Mouse (Mus musculus) layer of hippocampus, adult 8-10 months (tissue): ENCODE data around the gene St3gal4. TPM values are rescaled to one million over a fixed set of nuclear protein-coding genes. Genes with fewer than 3 reads are reported as not detected.
A peak's percentile ranks its signal among the peaks of the same experiment; 100 is the strongest.

Experiments
- DNase-seq, 2 experiments: peaks; one replicate each; pipeline ENCODE4 v3.0.0; 2022; ENCODE audit warnings: low spot score in 2 of 2
- total RNA-seq, 4 experiments: library from RNA; stranded (reverse); gene quantifications; 2 replicates each; pipeline ENCODE4 v1.2.4; 2022

Gene St3gal4
- total RNA-seq, 4 experiments from 2014 or later = 23.3 to 29.6 (median 26.6) TPM

GRCm38 (mm10) chr9:35128995-35129418 is 9.9 kb upstream of the St3gal4 start:
- DNase-seq = no peak

- DNase-seq = no peak
Measured at GRCm38 (mm10) chr9:35128564-35128963, 9.5 kb upstream of the St3gal4 start.

- DNase-seq = no peak
Measured at GRCm38 (mm10) chr9:35127561-35127960, 8.5 kb upstream of the St3gal4 start.

GRCm38 (mm10) chr9:35127147-35127546 is 8.1 kb upstream of the St3gal4 start:
- no peak for DNase-seq

GRCm38 (mm10) chr9:35124678-35124955 is 5.5 kb upstream of the St3gal4 start:
- DNase-seq = no peak

GRCm38 (mm10) chr9:35123804-35124677 is 5.0 kb upstream of the St3gal4 start:
- no peak for DNase-seq

DNA sequence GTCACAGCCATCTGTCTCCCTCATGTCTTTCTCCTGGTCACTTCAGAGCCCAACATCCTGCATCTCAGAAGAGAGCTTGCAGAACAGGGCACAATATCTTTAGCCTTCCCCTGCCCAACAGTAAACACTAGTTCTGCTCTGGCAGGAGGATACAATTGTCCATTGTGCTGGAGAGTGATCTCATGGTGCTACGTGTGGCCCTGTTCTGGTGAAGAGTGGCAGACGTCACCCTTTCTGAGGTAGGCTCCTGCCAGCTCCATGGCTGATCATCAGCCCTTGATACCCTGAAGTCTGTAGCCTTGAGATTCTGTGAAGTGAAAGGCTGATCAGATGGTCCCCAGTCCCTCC is 4.4 kb upstream of the St3gal4 start:
- DNase-seq = no peak

DNA sequence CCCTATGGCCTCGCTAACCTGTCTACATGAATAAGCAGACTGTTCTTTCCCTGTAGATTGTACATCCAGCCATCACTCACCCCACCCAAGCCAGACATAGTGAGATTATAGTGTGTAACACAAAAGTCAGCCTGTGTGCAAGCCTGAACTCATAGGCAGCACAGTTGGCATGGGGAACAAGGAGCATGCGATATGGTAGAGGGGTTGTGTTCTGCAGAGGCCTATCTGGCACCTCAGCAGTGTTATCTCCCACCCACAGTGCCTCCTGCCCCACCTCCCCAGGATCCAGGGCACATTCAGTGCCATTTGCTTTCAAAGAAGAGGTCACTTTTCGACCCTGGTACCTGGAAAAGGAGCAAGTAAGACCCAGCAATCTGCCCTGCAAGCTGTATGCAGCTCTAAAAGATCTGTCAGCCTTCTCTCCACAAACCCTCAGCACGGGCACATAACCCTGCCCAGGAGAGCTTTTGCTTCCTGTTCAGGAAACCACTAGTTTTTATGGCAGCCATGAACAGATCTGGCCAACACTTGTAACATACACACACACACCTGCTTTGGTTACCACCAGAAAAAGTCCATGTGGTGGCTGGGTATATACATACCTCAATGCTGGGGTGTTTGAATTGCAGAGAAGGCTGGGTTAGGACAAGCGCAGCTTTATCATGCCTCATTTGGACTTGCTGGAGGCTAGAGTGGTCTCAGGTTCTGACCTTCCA is 3.6 kb upstream of the St3gal4 start:
- DNase-seq = no peak

DNA sequence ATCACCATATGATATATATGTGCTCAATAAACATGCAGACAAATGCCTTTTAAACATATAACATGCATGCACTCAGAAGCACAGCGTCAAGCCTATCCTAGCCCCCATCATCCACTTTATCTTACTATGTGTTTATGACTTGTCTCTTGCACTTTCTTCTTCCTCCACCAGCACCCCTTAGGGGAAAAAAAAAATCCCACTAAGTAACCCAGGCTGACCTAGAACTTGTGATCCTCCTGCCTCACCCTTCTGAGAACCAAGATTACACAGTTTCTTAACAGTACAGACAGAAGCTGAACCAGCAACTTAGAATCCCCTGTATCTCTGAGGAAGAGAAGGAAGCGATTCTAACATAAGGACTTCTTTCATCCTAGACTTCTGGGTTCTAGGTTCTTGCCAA is 505 bp downstream of the St3gal4 start:
- DNase-seq = no peak

DNA sequence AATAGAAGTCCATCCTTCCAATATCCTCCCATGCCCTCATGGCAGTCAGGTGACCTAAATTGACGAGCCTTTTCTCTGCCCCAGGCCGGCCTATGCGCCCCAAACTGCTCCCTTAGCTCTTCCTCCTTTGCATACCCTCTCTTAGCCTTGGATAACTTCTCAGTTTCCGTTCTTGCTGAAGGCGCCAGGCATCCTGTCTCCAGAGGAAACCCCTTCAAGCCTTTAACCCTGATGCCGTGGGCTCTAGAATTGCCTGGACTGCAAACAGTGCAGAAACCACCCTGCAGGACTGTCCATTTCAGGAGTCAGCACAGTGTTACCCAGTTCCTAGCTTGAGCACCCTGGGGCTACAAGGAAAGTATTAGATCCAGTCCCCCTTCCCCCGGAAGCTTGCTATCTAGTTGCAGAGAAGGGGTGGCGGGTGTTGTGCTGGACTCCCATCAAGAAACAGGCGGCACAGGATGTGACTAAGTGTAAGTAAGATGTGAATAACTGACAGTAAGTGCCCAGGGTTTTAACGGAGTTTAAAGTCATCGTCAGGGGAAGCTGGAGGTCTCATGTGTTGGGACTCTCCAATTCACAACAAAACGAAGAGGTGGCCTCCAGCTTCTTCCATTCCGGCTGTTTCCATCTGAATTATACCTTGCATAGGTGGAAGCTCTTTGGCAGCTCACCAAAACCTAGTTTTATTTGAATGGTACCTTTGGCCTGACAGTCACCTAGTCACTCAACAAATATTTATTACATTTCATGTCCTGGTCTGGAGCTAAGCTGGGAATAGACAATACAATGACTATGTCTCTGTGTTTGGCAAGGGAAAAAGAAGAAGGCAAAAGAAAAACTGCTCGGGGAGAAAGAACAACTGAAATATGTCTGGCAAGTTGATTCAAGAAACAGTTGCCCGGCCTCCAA is 1.4 kb downstream of the St3gal4 start:
- no peak for DNase-seq

DNA sequence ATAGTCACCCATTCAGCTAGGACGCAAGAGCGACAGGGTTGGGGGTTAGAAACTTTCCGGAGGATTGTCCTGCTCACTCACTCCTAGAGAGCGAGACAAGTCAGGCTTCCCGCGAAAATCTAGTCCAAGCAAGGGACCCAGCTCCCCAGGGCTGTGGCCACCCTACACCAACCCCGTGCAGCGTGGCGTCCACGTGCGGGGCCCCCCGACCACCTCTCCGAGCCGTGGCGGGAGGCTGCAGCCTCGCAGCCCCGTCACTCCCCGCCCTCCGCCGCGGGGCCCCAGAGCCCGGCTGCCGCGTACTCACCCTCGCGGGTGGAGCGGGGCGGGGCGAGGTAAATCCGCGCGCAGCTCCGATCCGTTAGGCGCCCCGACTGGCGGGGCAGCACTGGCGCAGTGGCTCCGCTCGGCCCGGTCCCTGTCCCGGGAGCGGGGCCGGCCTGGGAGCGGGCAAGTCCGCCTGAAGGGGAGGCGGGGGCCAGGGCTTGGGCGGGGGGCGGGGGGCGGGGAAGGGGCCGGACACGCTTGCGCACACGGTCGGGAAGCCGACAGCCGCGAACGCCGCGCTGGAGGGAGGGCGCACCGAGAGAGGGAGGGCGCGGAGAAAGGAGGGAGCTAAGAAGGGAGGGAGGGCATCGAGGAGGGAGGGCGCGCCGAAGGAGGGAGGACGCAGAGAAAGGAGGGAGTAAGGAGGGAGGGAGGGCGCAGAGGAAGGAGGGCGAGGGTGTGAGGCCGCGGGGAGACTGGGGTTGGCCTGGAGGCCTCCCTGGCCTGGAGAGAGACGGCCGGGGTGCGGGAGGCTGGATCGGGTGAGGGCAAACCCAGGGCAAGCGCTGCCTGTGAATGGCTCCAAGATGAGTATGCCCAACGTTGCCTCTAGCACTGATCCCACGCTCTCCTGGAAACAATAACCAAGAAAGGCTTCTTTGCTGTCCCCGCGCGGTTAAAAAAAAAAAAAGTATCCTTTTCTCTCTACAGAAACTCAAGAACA is 2.4 kb downstream of the St3gal4 start:
- peak in 1 of 2 experiments; percentile 50 for DNase-seq

GRCm38 (mm10) chr9:35115804-35116203 is 3.3 kb downstream of the St3gal4 start:
- DNase-seq = no peak

DNA sequence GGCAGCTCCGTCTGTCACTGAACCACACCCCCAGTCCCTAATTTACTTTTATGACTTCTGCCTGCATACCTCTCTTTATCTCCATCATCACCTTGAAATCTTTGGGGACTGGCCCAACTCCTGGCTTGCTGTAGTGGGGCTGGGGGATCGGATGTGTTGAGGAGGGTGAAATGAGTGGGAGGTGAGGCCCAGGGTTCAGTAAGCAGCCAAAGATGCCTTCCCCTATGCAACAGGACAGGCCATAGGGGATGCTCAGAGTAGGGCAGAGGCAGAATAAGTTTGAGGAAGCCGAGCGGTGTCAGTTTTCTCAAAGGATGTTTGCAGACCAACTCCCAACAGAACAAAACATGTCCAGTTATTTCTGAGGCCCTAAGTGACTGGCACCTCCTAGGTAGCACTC is 3.8 kb downstream of the St3gal4 start:
- DNase-seq = no peak

DNA sequence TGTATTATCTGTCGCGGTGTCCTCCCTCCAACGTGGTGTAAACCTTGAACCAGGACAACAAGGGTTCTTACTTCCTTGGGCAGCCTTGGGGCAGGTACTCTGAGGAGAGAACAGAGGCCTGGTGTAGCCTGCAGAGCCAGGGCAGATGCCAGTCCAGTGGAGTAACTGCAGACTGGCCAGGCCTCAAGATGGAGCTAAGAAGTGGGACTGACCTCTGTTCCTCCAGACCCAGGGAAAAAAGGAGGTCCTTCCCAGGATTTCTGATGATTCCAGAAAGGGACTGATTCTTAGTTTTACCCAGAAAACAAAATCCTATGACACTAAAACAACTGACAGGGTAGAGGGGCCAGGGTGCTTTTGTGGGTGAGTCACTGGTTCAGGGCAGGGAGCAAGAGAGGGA is 4.8 kb downstream of the St3gal4 start:
- no peak for DNase-seq

DNA sequence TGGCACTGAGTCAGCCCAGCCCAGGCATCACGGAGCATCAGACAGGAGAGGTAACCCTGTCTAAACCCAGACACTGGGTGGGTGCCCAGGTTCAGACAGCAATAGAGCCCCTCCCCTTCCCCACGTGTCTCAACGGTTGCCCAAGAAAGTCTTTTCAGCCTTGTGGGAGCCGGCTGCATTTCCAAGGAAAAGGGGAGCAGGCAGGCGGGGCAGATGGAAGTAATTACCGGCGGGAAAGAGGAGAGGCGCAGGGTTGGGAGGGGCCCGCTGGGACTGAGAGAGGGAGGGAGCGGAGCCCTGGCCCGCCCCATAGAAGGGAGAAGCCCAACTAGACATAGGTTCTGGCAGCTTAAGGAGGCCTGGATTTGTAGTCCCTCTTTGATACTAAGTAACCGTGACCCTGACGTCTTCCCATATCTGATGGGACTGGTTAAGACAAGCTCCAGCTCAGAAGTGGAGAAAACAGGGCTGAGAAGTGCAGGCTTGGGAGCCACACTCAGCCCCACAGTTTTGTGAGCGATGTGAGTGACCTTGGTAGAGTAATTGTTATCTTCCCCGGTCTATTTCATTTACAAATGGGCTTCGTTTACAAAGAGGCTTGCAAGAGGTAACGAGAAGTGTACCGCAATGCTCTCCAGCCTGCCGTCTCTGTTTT is 7.0 kb downstream of the St3gal4 start:
- DNase-seq = peak in 1 of 2 experiments; percentile 59

DNA sequence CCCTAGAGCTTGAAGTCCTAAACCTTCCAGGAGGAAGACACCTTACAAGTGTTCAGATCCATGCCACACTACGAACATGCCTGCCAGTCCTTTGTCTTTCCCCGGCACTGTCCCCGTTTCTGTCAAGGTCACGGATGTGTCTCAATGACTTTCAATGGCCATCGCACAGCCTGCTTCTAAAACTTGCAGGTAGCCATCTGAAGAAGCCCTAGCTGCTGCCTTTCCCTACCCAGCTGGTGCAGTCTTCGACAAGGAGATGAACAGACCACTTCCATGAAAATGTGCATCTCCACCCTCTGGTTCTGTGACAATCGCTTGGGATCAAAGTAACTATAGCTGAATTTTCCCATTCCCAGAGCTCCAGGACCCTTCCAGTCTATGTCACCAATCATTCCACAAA is 7.6 kb downstream of the St3gal4 start:
- no peak for DNase-seq

DNA sequence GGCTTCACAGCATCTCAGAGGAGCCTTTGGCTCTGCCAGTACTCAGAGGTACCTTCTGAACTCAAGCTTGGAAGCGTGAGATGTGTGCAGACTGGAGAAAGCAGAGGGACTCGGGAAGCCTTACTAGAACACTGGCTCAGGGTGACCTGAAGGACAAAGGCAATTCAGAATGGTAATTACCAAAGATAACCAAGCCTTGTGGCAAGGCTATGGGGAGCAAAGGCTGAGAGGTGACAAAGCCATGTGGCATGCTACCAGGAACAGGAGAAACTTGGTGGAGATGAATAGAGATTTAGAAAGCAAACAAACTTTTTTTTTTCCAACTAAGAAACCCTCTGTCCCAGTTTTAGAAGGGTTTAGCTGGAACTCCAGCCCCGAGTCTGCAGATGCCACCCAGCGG is 8.5 kb downstream of the St3gal4 start:
- DNase-seq = no peak

DNA sequence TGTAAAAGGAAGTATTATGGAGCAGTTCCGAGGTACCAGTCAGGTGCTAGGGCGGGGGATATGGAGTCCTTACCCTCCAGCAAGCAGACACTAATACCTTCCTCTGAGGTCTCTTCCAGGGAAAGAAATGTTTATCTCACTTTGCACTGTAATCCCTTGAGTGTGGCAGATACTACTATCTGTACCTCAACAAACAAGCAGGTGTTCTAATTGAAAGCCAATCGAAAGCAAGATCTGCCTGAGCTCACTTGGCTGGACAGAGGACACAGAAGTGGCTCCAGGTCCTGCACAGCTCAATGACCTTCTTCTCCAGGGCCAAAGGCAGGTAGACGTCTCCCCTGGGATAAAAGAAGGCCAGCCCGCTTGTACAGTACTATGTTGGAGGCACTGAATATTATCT is 9.0 kb downstream of the St3gal4 start:
- no peak for DNase-seq

- DNase-seq = peak; percentile 90 to 95
Measured at GRCm38 (mm10) chr9:35108916-35109315, 10.2 kb downstream of the St3gal4 start.

GRCm38 (mm10) chr9:35108066-35108465 is 11.0 kb downstream of the St3gal4 start:
- DNase-seq = peak in 1 of 2 experiments; percentile 3
